Comparison of ENCODE assay signal across 21 mouse cellular contexts in the genomic region with DNA sequence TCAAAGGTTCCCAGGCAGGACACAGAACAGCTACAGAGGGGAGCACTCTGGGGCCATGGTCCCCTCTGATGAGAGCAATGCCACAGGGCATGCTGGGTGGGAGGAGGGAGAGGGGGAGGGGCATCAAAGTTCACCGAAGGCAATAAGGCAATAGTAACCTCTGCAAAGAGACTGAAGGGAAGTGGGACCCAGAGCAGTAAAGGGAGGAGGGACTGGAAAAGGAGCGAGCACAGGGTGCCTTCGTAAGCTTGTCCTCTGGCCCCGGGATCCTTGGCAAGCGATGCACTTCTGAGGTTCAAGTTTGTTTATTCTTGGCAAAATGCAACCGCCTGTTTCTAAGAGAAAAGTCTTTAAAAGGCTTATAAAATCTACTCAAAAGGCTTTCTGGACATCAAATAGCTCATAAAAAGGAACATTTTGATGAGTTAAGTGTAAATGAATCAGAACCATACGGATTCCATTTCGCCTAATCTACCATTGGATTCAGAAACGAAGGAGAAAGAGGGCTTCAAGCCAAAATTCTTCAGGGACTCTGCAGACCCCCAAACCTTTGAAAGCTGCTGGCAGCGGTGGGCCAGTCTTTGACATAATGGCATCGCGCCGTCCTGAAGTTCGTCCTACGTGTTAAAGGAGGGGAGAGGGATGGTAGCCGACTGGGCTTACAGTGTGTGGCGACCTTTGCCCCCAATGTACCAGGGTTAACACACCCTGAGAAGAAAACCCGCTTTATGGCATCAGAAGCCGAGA.
DNase-seq lines count a peak whose midpoint lies in the region; ATAC-seq and TF ChIP-seq lines count a peak whose summit lies in the region.
"Had no signal": no experiment of that assay in that cellular context is flagged by ENCODE, and none has a peak within 500 bp of the region (broad histone marks: within the 10 kb centered on the region; RNA-seq: fewer than 3 reads in every experiment).

No protein-coding gene starts in this region.

- no peak overlapping the region for H3K4me3 ChIP-seq in lung, embryonic 15.5 days
- H3K4me3 ChIP-seq in kidney, adult 2 months (ENCODE audit: insufficient read depth, low read depth, low read length): no peak overlapping the region
- no peak overlapping the region for H3K4me3 ChIP-seq in lung, postnatal 0 days (ENCODE audit: low read depth, low read length)
- H3K4me3 ChIP-seq: embryonic facial prominence, embryonic 15.5 days; forebrain, embryonic 10.5 days; megakaryocyte, embryonic 14.5 days had no signal

- no peak for TF ChIP-seq CTCF in kidney, adult 2 months (conservative IDR thresholded peaks at IDR 0.05; ENCODE audit: insufficient read depth, insufficient read length, low read depth, low read length)
- TF ChIP-seq CTCF in lung, postnatal 0 days (IDR thresholded peaks at IDR 0.05): no peak

- H3K27me3 ChIP-seq in lung, embryonic 15.5 days: no peaks in the 10 kb centered on the region
- H3K27me3 ChIP-seq in kidney, adult 2 months (replicated peaks; ENCODE audit: control insufficient read depth, insufficient read depth, low read length): no peaks in the 10 kb centered on the region
- H3K27me3 ChIP-seq in lung, postnatal 0 days (replicated peaks; ENCODE audit: insufficient read depth, low read length): no peaks in the 10 kb centered on the region
- H3K27me3 ChIP-seq: embryonic facial prominence, embryonic 15.5 days; megakaryocyte, embryonic 14.5 days had no signal

- TF ChIP-seq POLR2A in kidney, adult 2 months (IDR thresholded peaks at IDR 0.05; ENCODE audit: low read depth, low read length): no peak

- H3K36me3 ChIP-seq in lung, embryonic 15.5 days: no peaks in the 10 kb centered on the region
- H3K36me3 ChIP-seq in kidney, adult 2 months (ENCODE audit: control insufficient read depth, insufficient read depth, low read length): no peaks in the 10 kb centered on the region
- no peaks in the 10 kb centered on the region for H3K36me3 ChIP-seq in lung, postnatal 0 days (ENCODE audit: insufficient read depth, low read length)
- H3K36me3 ChIP-seq: embryonic facial prominence, embryonic 15.5 days; forebrain, embryonic 10.5 days had no signal

- H3K9me3 ChIP-seq in lung, embryonic 15.5 days: no peaks in the 10 kb centered on the region
- no peaks in the 10 kb centered on the region for H3K9me3 ChIP-seq in lung, postnatal 0 days (ENCODE audit: low read length)
- H3K9me3 ChIP-seq: embryonic facial prominence, embryonic 15.5 days; forebrain, embryonic 10.5 days had no signal

- H3K9ac ChIP-seq in lung, embryonic 15.5 days: no peak overlapping the region
- no peak overlapping the region for H3K9ac ChIP-seq in lung, postnatal 0 days (replicated peaks; ENCODE audit: low read depth)
- H3K9ac ChIP-seq: embryonic facial prominence, embryonic 15.5 days; liver, embryonic 14.5 days had no signal

- H3K27ac ChIP-seq in lung, embryonic 15.5 days: peak overlapping the region; percentile 81
- no peak overlapping the region for H3K27ac ChIP-seq in kidney, adult 2 months (ENCODE audit: insufficient read depth, low read depth, low read length)
- no peak overlapping the region for H3K27ac ChIP-seq in lung, postnatal 0 days (ENCODE audit: low read length)
- H3K27ac ChIP-seq: embryonic facial prominence, embryonic 15.5 days; forebrain, embryonic 10.5 days; hindbrain, postnatal 0 days; liver, embryonic 14.5 days had no signal

- peak; percentile 78; the same call in 1 of the 2 replicates for ATAC-seq in lung, embryonic 15.5 days (ENCODE audit: borderline replicate concordance, extremely low read depth, low FRiP score, low TSS enrichment)
- peak; percentile 28; the same call in 1 of the 2 replicates for ATAC-seq in lung, postnatal 0 days
- ATAC-seq: hindbrain, postnatal 0 days; midbrain, embryonic 16.5 days had no signal

- no peak for DNase-seq in lung, adult 18-20 months
- DNase-seq in kidney, adult 2 months: peak; percentile 30
- DNase-seq in kidney, postnatal 14 days: peak; percentile 5
- no peak for DNase-seq in lung, postnatal 0 days (ENCODE audit: low spot score)
- DNase-seq in gastrocnemius, adult 18-20 months (ENCODE audit: low spot score): no peak
- DNase-seq in cerebellum, adult 8-10 months: no peak
- DNase-seq in heart, postnatal 4 days: no peak
- DNase-seq: adrenal gland, postnatal 14 days; B cell, adult 2 months; cerebellum, adult 18-20 months; heart, postnatal 14 days; right cerebral cortex, adult 18-20 months; thymus, adult 18-20 months had no signal

- TF ChIP-seq EP300 in lung, postnatal 0 days (IDR thresholded peaks at IDR 0.05): no peak

- peak overlapping the region; percentile 11 for H3K4me2 ChIP-seq in lung, embryonic 15.5 days
- H3K4me2 ChIP-seq in lung, postnatal 0 days (replicated peaks; ENCODE audit: low read depth, low read length): no peak overlapping the region
- H3K4me2 ChIP-seq: embryonic facial prominence, embryonic 15.5 days; heart, embryonic 11.5 days had no signal

- H3K4me1 ChIP-seq in lung, embryonic 15.5 days: peaks cover 35% of the 10 kb centered on the region
- H3K4me1 ChIP-seq in kidney, adult 2 months (ENCODE audit: control insufficient read depth, insufficient read depth, low read length): no peaks in the 10 kb centered on the region
- H3K4me1 ChIP-seq in lung, postnatal 0 days (ENCODE audit: insufficient read depth, low read depth, low read length): no peaks in the 10 kb centered on the region
- H3K4me1 ChIP-seq: megakaryocyte, embryonic 14.5 days had no signal

- 52% methylated on average over 19 of the region's 19 CpGs for WGBS in lung, embryonic 15.5 days
- WGBS in kidney, adult 2 months: 48% methylated on average over 19 of the region's 19 CpGs
- WGBS in lung, postnatal 0 days: 60% methylated on average over 19 of the region's 19 CpGs

Comparison
In these comparisons a context has a peak if more than half of its experiments do, and no peak if none do; other contexts are left out.
1. DNase-seq: peak in kidney, adult 2 months (single experiment) and kidney, postnatal 14 days (single experiment); none in lung, adult 18-20 months (0 of 2), lung, postnatal 0 days (single experiment), gastrocnemius, adult 18-20 months (single experiment), cerebellum, adult 8-10 months (single experiment) and heart, postnatal 4 days (single experiment).